Mouse (Mus musculus): Measurements from ENCODE around the gene Ccdc40. TPM values are rescaled to one million over a fixed set of nuclear protein-coding genes. Genes with fewer than 3 reads are reported as not detected.
"Not testable (repeated sequence)": the region's sequence is repeated elsewhere in the genome, so short reads cannot be mapped to it uniquely, and the experiment has no call there.

Ccdc40 gene
- polyA plus RNA-seq, 1 experiment from 2014 or later, result 12.1 TPM

DNA sequence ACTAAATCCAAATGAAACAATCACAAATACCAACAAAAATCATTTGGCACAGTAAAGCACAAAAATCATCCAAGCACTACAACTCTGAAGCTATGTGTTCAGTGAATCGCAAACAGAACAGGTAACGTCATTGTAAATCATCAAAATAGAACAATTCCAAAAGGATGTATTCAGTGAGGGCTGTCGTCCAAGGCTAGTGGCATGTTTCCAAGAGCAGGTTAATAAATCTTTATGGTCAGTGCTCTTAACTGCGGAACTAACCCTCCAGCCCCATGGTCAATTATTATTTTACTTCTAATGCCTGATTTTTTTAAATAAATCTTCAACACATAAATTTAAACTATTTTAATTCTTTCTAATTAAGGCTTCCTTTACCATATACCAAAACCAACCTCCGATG lies 28.2 kb downstream of the Ccdc40 start:
- H3K27ac ChIP-seq (replicated peaks; ENCODE audit: low read depth, low read length); H3K27me3 ChIP-seq (ENCODE audit: control insufficient read depth, insufficient read depth, low read length); H3K4me1 ChIP-seq (ENCODE audit: control insufficient read depth, insufficient read depth, low read length); H3K9ac ChIP-seq (replicated peaks; ENCODE audit: low read length); DNase-seq (ENCODE audit: low spot score); H3K36me3 ChIP-seq (replicated peaks; ENCODE audit: control insufficient read depth, insufficient read depth, low read depth, low read length); H3K4me2 ChIP-seq (ENCODE audit: low read depth, low read length); H3K9me3 ChIP-seq (replicated peaks; ENCODE audit: control insufficient read depth, low read length); ATAC-seq (replicated peaks; ENCODE audit: insufficient number of reproducible peaks, low FRiP score, low TSS enrichment, low read depth); H3K4me3 ChIP-seq (ENCODE audit: low read depth, low read length): not testable (repeated sequence)
- WGBS, result 93% methylated on average over 5 of the region's 5 CpGs

DNA sequence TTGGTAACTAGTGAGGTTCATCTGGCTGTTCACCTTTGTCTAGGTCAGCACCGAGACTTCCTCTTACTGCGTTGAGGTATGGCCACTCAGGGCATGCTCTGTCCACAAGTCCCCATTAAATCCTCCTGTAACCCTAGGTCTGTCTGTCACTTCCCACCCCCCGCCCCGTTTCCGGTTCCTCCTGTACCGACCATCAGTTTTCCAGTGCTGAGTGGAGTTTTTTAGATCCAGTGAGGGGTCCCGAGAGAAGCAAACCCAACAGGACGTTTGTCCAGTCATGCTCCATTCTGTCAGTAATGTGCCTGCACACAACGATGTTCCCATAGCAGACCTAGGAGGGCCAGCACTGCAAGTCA lies 29.8 kb downstream of the Ccdc40 start:
- Histone ChIP-seq H3K4me2 (ENCODE audit: low read depth, low read length) (peak overlapping the region; percentile 29), H3K27ac (replicated peaks; ENCODE audit: low read depth, low read length) (no peak overlapping the region), H3K4me3 (ENCODE audit: low read depth, low read length) (no peak overlapping the region), H3K36me3 (replicated peaks; ENCODE audit: control insufficient read depth, insufficient read depth, low read depth, low read length) (no peaks in the 10 kb centered on the region), H3K27me3 (ENCODE audit: control insufficient read depth, insufficient read depth, low read length) (no peaks in the 10 kb centered on the region), H3K9me3 (replicated peaks; ENCODE audit: control insufficient read depth, low read length) (no peaks in the 10 kb centered on the region), H3K4me1 (ENCODE audit: control insufficient read depth, insufficient read depth, low read length) (no peaks in the 10 kb centered on the region), H3K9ac (replicated peaks; ENCODE audit: low read length) (no peak overlapping the region; the same call in 1 of the 2 replicates)
- WGBS, result 54% methylated on average over 9 of the region's 9 CpGs
- DNase-seq (ENCODE audit: low spot score) (no peak), ATAC-seq (replicated peaks; ENCODE audit: insufficient number of reproducible peaks, low FRiP score, low TSS enrichment, low read depth) (no peak)

DNA sequence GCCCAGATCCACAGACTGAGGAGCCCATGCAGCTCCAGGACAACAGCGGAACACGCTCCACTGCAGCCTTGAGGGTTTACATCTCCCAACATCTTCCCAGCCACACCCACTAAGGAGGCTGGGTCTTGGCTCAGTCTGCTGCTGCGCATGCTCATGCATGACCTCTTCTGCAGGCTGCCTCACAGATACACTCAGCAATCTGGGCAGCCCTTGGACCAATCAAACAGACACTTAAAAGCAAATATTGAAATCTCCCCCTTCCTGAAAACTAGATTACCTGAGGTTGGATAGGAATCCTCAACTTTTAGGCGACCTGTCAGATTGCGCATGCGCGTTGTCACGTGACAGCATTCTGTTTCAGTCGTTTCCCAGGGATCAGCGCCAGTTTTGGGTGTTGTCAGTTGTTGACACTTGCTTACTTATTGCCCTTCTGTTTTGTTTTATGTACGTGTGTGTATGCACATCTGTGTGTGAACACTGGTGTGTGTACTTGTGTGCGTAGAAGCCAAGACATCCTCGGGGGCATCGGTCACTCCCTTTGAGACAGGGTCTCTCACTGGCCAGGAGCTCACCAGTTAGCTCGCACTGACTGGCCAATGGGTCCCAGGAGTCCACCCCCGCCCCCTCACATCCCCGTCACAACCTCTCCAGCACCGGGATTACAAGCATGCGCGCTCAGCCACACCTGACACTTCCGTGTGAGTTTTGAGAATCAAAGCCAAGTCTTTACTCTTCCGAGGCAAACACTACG lies 30.4 kb downstream of the Ccdc40 start:
- Histone ChIP-seq H3K9ac (replicated peaks; ENCODE audit: low read length) (no peak overlapping the region; the same call in 1 of the 2 replicates), H3K4me2 (ENCODE audit: low read depth, low read length) (peak overlapping the region; percentile 29), H3K4me1 (ENCODE audit: control insufficient read depth, insufficient read depth, low read length) (no peaks in the 10 kb centered on the region), H3K27me3 (ENCODE audit: control insufficient read depth, insufficient read depth, low read length) (no peaks in the 10 kb centered on the region), H3K9me3 (replicated peaks; ENCODE audit: control insufficient read depth, low read length) (no peaks in the 10 kb centered on the region), H3K36me3 (replicated peaks; ENCODE audit: control insufficient read depth, insufficient read depth, low read depth, low read length) (no peaks in the 10 kb centered on the region), H3K4me3 (ENCODE audit: low read depth, low read length) (no peak overlapping the region), H3K27ac (replicated peaks; ENCODE audit: low read depth, low read length) (no peak overlapping the region)
- WGBS, result 62% methylated on average over 23 of the region's 23 CpGs
- peak; percentile 47; the same call in 1 of the 2 replicates for ATAC-seq (replicated peaks; ENCODE audit: insufficient number of reproducible peaks, low FRiP score, low TSS enrichment, low read depth)
- peak; percentile 53 for DNase-seq (ENCODE audit: low spot score)

DNA sequence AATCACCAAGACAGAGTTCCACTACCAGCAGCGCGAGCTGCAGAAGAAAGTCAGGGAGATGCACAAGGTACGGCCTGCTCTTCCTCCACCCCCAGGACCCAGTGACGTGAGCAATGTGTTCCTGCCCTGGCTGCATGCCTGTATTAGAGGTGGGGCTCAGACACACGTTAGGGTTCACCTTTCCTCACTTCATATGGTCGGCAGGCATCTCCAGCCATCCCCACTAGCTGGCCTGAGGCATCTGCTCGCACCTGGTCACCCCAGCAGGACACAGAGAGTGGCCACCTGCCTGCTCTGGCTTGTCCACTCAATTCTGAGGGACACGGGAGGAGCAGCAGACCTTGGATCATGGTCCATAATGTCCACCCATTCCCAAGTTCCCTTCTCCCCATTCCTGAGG lies 31.6 kb downstream of the Ccdc40 start:
- WGBS, result 89% methylated on average over 8 of the region's 8 CpGs
- Histone ChIP-seq H3K9ac (replicated peaks; ENCODE audit: low read length) (no peak overlapping the region), H3K4me2 (ENCODE audit: low read depth, low read length) (no peak overlapping the region), H3K27ac (replicated peaks; ENCODE audit: low read depth, low read length) (no peak overlapping the region), H3K36me3 (replicated peaks; ENCODE audit: control insufficient read depth, insufficient read depth, low read depth, low read length) (no peaks in the 10 kb centered on the region), H3K4me3 (ENCODE audit: low read depth, low read length) (no peak overlapping the region), H3K4me1 (ENCODE audit: control insufficient read depth, insufficient read depth, low read length) (no peaks in the 10 kb centered on the region), H3K27me3 (ENCODE audit: control insufficient read depth, insufficient read depth, low read length) (no peaks in the 10 kb centered on the region), H3K9me3 (replicated peaks; ENCODE audit: control insufficient read depth, low read length) (no peaks in the 10 kb centered on the region)
- ATAC-seq (replicated peaks; ENCODE audit: insufficient number of reproducible peaks, low FRiP score, low TSS enrichment, low read depth) (no peak), DNase-seq (ENCODE audit: low spot score) (no peak)

DNA sequence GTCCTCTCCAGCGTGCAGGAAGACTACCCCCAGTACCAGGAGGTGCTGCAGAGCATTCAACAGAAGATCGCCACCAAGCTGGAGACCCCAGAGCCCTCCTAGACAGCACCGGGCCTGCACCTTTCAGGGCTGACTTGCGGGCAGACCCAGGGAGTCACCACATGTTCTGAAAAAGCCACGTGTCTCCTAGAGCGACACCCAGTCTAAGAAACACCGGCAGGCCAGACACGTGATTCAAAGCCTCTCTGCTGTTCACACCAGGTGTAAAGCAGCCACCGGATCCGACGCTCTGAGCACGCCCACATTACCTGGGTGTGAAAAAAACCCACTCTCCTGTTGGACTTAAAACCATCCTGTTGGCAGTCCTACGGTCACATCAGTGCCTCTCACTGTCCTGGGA lies 36.0 kb downstream of the Ccdc40 start:
- no peaks in the 10 kb centered on the region for H3K27me3 ChIP-seq (ENCODE audit: control insufficient read depth, insufficient read depth, low read length)
- DNase-seq (ENCODE audit: low spot score), result no peak
- no peak overlapping the region for H3K27ac ChIP-seq (replicated peaks; ENCODE audit: low read depth, low read length)
- H3K9ac ChIP-seq (replicated peaks; ENCODE audit: low read length), result no peak overlapping the region
- no peak overlapping the region for H3K4me3 ChIP-seq (ENCODE audit: low read depth, low read length)
- no peaks in the 10 kb centered on the region for H3K9me3 ChIP-seq (replicated peaks; ENCODE audit: control insufficient read depth, low read length)
- no peaks in the 10 kb centered on the region for H3K4me1 ChIP-seq (ENCODE audit: control insufficient read depth, insufficient read depth, low read length)
- ATAC-seq (replicated peaks; ENCODE audit: insufficient number of reproducible peaks, low FRiP score, low TSS enrichment, low read depth), result no peak
- H3K36me3 ChIP-seq (replicated peaks; ENCODE audit: control insufficient read depth, insufficient read depth, low read depth, low read length), result no peaks in the 10 kb centered on the region
- no peak overlapping the region for H3K4me2 ChIP-seq (ENCODE audit: low read depth, low read length)
- 88% methylated on average over 13 of the region's 13 CpGs for WGBS

DNA sequence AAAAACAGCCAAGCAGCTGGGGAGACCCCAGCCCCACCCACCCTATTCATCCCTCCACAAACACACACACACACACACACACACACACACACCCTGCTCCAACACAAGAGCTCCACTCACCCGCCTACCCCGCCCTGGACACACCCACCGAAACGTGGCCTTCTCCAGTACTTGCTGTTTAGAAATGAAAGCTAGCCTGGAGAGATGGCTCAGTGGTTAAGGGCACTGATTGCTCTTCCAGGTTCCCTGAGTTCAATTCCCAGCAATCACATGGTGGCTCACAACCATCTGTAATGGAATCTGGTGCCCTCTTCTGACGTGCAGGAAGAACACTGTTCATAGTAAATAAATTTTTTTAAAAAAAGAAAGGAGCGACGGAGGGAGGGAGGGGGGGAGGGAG lies 37.4 kb downstream of the Ccdc40 start:
- Histone ChIP-seq H3K36me3 (replicated peaks; ENCODE audit: control insufficient read depth, insufficient read depth, low read depth, low read length) (no peaks in the 10 kb centered on the region), H3K27ac (replicated peaks; ENCODE audit: low read depth, low read length) (no peak overlapping the region), H3K9ac (replicated peaks; ENCODE audit: low read length) (no peak overlapping the region), H3K4me2 (ENCODE audit: low read depth, low read length) (no peak overlapping the region), H3K4me1 (ENCODE audit: control insufficient read depth, insufficient read depth, low read length) (no peaks in the 10 kb centered on the region), H3K9me3 (replicated peaks; ENCODE audit: control insufficient read depth, low read length) (no peaks in the 10 kb centered on the region), H3K27me3 (ENCODE audit: control insufficient read depth, insufficient read depth, low read length) (no peaks in the 10 kb centered on the region), H3K4me3 (ENCODE audit: low read depth, low read length) (no peak overlapping the region)
- 75% methylated on average over 7 of the region's 7 CpGs for WGBS
- DNase-seq (ENCODE audit: low spot score) (no peak), ATAC-seq (replicated peaks; ENCODE audit: insufficient number of reproducible peaks, low FRiP score, low TSS enrichment, low read depth) (no peak)

DNA sequence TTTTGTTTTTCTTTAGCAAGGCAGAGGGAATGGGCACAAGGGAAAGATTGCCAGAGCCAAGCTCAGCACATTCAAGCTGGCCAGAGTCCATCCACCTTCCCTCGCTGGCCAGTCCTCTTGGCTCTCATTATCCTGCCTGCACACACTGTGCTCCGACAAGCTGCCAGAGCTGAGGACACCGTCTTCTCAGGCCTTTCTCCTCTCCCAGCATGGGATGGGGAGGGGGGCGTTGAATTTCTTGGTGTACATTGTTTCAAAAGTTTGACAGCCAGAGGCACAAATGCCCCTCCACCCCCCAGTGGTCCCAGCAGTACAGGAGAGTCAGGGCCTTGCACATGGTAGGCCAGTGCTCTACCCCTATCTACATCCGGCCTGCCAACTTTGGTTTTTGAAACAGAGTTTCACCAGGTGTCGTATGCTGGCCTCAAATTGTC lies 38.9 kb downstream of the Ccdc40 start:
- no peak overlapping the region for H3K4me2 ChIP-seq (ENCODE audit: low read depth, low read length)
- ATAC-seq (replicated peaks; ENCODE audit: insufficient number of reproducible peaks, low FRiP score, low TSS enrichment, low read depth) (no peak; the same call in 1 of the 2 replicates), DNase-seq (ENCODE audit: low spot score) (no peak)
- H3K9ac ChIP-seq (replicated peaks; ENCODE audit: low read length), result no peak overlapping the region
- no peak overlapping the region for H3K27ac ChIP-seq (replicated peaks; ENCODE audit: low read depth, low read length)
- no peaks in the 10 kb centered on the region for H3K4me1 ChIP-seq (ENCODE audit: control insufficient read depth, insufficient read depth, low read length)
- no peaks in the 10 kb centered on the region for H3K9me3 ChIP-seq (replicated peaks; ENCODE audit: control insufficient read depth, low read length)
- H3K27me3 ChIP-seq (ENCODE audit: control insufficient read depth, insufficient read depth, low read length), result no peaks in the 10 kb centered on the region
- H3K4me3 ChIP-seq (ENCODE audit: low read depth, low read length), result no peak overlapping the region
- WGBS, result 49% methylated on average over 6 of the region's 6 CpGs
- no peaks in the 10 kb centered on the region for H3K36me3 ChIP-seq (replicated peaks; ENCODE audit: control insufficient read depth, insufficient read depth, low read depth, low read length)

DNA sequence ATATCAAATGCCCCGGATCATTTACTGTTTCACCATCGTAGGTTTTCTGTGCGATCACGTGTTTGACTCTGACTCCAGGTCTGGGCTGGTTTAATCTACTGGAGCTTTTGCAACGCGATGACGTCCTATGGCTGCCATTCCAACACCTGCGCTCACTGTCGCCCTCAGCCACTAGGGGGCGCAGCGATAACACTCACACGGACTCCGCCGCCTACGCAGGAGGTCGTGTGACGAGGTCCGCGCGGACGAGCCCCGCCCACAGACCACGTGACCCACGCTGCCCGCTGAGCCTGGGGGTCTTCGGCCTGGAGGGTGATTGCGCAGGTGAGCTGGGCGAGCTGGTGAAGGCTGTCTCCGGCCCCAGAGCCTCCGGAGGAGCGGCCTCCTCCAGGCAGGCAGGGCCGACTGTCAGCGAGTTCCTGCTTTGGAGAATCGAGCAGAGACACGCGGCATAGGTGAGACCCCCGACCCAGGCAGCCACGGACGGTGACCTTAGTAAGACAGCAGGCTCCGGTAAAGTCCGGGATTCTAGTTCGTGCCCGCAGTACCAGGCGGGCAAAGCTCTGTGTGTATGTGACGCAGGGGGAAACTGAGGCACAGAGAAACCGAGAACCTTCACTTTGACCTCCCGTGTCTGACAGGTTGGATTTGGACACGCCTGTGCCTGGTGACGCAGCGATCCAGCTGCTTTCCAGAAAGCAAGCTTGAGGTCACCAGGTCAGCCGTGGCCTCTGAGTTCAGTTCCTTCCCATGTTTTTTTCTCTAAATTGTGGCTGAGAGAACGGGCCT lies 39.6 kb downstream of the Ccdc40 start, which contains the start of gene Gaa:
TSS of gene Gaa (plus strand) at position 120 of the 789 bp plus-strand sequence.
- Histone ChIP-seq H3K27me3 (ENCODE audit: control insufficient read depth, insufficient read depth, low read length) (no peaks in the 10 kb centered on the region), H3K4me3 (ENCODE audit: low read depth, low read length) (peak within 1 kb of the TSS; percentile 57), H3K4me2 (ENCODE audit: low read depth, low read length) (peak within 1 kb of the TSS; percentile 86), H3K36me3 (replicated peaks; ENCODE audit: control insufficient read depth, insufficient read depth, low read depth, low read length) (no peaks in the 10 kb centered on the region), H3K9ac (replicated peaks; ENCODE audit: low read length) (peak within 1 kb of the TSS; percentile 63), H3K4me1 (ENCODE audit: control insufficient read depth, insufficient read depth, low read length) (no peaks in the 10 kb centered on the region), H3K9me3 (replicated peaks; ENCODE audit: control insufficient read depth, low read length) (no peaks in the 10 kb centered on the region), H3K27ac (replicated peaks; ENCODE audit: low read depth, low read length) (no peak within 1 kb of the TSS)
- ATAC-seq (replicated peaks; ENCODE audit: insufficient number of reproducible peaks, low FRiP score, low TSS enrichment, low read depth), result peak; percentile 53
- 4% methylated on average over 52 of the region's 52 CpGs for WGBS
- DNase-seq (ENCODE audit: low spot score), result peak; percentile 97

Measured in embryonic facial prominence, embryonic 11.5 days (tissue).